Mouse (Mus musculus): ENCODE data around the gene Adgrl2. TPM values are rescaled to one million over a fixed set of nuclear protein-coding genes. Genes with fewer than 3 reads are reported as not detected.

Adgrl2 gene
- total RNA-seq, 2 experiments from 2014 or later = 123 to 129 TPM

DNA sequence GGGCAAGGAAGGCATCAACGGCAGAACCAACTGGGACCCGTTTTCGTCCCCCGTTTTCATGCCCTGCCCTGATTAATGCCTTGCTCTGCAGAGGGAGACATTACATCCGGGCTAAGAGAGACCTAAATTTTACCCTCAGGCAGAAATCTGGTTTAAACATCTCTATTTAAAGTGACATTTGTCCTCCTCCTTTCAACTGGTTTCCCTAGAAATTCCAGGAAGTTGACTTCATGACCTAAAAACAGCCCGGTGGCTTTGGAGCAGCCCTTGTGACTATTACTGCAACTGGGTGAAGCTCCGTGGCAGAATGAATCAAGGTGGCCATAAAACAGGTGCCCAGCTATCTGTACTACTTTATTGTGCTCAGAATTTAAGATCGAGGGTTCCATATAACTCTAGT lies 8.6 kb downstream of the Adgrl2 start:
- no peak for DNase-seq (ENCODE audit: low spot score in 2 of 2)
- intact Hi-C loops (cut with DNase I) = loop anchor here (10.0 kb wide), 3 partner anchors 117 to 1987 kb away; no protein-coding TSS in a partner anchor

DNA sequence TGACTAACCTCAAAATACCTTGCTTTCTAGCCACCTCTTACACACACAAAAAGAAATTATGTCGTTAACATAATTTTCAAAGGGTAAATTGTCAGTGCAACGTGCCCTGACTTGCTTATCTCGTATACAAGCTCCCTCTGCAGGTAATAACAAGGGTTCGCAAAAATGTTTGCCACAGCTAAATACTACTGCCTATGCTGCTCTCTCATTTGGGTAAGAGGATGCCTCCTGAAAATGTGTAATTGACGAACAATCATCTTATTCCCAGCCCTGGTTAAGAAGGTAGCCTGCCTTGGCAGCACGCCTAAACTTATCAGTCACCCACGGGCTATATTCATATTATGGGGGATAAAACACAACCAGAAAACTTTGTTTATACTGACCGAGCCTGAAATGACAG lies 11.8 kb downstream of the Adgrl2 start:
- DNase-seq (ENCODE audit: low spot score in 2 of 2) = no peak
- intact Hi-C loops (cut with DNase I) = no loop called here

DNA sequence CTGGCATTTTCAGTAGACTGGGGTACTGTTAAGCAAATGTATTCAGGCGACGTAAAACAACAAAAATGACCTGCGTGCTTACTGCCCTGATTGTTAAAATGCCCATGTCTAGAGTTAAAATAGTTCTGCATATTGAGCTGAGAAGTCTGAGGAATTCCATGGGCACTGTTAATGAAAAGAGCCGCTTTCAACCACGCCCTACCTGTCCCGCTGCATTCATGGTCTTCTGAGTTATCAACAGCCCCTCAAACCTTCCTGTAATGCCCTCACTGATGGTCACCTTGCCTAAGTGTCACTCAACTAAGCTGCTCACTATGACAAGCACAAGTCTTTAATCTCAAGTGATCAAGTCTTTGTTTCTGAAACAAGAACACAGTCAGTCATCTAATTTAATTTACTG lies 12.5 kb downstream of the Adgrl2 start:
- intact Hi-C loops (cut with DNase I) = no loop called here

DNA sequence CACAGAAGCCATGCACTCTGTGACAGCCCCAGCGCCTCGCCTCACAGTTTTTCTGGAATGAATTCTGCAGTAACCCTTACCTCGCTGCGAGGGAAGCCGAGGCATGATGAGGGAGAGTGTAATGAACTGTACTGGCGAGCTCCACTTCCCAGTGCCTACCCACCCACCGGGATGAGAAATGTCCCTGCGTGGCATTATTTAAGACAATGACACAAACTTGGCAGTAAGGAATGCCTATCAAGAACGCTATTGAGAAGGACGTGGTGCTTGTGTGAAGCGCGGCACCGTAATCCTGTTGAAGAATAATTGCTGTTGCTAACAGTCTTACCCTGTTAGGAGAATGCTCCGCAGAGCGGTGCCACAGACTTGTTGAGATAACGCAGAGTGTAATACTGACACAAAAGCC lies 13.2 kb downstream of the Adgrl2 start:
- intact Hi-C loops (cut with DNase I) = no loop called here
- peak; percentile 25 to 46 for DNase-seq (ENCODE audit: low spot score in 2 of 2)

More for the DNA sequence above, 12.5 kb downstream of the Adgrl2 start:
- DNase-seq (ENCODE audit: low spot score in 2 of 2) = no peak

DNA sequence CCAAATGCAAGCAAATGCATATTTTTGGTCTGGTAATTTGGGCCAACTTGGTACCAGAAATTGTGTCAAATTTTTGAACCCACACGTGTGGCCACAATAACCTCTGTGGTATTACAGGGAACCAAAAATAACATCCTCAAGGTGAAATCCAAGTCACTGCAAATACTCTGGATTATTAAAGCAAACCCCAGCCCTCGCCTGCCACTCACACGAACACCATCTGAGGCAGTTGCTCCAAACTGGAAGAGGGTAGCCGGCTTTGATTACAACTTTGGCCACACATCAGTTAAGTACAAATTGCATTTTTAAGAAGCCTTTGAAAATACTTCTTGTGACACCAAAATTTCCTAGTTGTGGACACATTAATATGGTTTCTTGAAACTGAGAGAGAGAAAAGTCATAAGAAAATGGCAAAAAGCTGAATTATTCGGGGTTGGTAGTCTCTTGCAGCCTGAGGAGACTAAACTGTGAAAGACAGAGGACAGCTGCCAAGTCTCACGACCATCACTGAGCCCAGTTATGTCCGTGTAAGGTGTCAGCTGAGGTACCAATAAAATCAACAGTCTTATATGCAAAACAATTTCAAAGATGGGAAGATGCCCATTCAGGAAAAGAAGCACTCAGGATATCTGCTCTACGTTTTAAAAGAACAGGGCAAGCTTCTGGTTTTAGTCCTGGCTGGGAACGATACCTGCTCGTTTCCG lies 18.3 kb downstream of the Adgrl2 start:
- DNase-seq (ENCODE audit: low spot score in 2 of 2) = no peak
- intact Hi-C loops (cut with DNase I) = no loop called here

DNA sequence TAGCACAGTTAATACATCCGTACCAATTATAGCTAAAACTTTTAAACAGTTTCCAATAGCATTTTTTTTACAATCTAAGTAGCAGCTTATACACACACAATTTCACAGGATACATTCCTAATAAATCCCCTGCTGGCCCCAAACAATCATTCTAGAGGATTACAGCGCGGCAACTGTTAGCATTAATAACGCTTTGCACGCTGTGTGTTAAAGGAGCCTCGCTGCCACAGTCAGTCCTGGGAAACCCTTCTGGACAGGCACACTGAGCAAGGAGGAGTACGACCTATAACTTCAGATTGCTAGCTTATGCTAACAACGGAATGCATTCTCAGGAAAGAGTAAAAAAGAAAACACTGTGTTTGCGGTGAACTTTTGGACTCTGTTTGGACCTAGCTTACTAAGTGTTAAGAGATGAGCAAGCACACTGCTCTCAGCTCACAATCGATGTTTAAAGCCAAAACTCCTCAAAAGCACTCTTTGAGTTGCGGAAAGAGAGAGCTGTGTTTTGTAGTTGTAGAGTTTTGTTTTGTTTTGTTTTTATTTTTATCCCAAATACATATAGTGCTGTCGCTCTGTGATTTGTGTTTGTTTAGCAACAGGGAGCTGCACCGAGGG lies 25.3 kb downstream of the Adgrl2 start:
- DNase-seq (ENCODE audit: low spot score in 2 of 2) = no peak
- intact Hi-C loops (cut with DNase I) = no loop called here

DNA sequence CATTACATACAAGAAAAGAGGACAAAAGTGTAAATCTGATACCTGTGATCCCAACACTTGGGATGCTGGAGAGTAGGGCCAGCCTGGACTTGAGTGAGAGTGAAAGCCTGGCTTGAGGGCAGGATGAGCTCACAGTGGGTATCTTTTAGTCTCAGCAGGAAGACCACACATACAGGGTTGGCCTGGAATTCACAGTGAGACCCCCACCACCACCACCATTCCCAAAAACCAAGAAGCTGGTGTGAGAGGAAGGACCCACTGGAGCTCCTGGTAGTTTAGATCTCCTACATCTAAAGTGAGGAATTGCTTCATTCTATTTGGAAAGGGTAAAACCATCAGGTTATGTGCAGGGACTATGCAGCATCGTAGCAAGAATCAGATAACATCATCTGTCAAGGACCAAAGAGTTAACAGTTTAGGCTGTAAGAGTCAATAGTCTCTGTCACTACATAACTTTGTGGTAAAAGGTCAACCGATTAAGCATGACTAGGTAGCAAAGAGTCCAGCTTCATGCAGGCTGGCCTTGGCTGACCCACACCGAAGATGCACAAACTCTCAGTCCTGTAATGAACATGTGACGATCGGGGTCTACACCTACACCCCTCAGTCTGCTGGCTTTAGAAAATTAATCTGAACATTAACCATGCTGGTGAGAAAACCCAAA lies 26.8 kb downstream of the Adgrl2 start:
- no peak for DNase-seq (ENCODE audit: low spot score in 2 of 2)
- intact Hi-C loops (cut with DNase I) = no loop called here

DNA sequence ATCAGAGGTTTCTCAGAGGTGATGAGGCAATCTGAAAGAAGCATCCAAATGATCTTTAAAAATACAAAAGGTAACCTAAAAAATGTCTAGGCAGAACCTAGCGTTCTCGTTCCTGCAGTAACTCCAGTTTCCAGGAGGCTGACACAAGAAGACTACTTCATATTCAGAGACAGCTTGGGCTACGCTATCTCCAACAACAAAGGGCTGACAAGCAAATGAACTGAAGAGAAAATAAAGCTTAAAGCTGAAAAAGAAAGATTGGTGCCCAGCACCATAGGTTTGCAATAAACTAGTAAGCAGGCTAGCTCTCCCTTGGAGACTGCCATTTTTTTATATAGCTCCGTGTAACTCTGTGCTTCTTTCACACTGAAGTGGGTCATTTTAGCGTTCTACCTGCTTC lies 28.7 kb downstream of the Adgrl2 start:
- no peak for DNase-seq (ENCODE audit: low spot score in 2 of 2)
- intact Hi-C loops (cut with DNase I) = no loop called here

DNA sequence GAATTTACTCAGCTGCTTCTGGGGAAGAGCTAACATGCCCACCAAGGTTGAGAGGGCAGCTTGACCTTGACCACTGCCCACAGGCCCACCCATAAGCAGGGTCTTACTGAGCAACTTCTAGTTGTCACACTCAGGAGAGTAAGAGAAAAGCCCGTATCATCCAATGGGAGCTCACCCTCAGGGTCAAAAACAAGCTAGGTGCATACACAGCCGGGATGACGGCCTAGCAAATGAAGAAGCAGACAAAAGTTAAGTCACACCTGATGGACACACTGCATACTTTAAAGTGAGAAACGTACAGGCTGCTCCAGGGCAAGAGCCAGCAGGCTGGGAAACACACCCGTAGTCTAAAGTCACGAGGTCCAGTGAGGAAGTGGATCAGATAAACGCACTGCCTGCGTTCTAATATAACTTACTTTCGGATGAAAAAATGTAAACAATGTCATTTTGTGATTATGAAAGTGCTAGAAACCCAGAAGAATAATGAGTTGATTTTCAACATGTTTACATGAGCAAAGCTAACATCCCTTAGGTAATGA lies 29.5 kb downstream of the Adgrl2 start:
- DNase-seq (ENCODE audit: low spot score in 2 of 2) = no peak
- intact Hi-C loops (cut with DNase I) = no loop called here

DNA sequence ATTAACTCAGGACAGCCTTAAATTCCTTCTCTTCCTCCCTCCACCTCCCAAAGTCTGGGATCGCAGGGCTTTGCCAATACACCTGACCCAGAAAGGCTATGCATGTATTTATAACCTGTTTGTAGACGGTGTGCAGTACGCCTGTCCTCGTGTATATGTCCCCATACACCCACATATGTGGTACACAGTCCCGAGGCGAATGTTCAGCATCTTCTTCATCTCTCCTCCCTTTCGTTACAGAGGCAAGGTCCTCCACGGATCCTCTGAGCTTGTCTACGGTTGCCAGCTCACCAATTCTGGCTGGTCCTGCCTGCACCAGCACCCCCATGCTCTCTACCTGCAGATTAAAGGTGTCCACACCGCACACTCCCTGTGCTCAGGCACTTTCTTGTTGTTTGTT lies 30.1 kb downstream of the Adgrl2 start:
- no peak for DNase-seq (ENCODE audit: low spot score in 2 of 2)
- intact Hi-C loops (cut with DNase I) = no loop called here

DNA sequence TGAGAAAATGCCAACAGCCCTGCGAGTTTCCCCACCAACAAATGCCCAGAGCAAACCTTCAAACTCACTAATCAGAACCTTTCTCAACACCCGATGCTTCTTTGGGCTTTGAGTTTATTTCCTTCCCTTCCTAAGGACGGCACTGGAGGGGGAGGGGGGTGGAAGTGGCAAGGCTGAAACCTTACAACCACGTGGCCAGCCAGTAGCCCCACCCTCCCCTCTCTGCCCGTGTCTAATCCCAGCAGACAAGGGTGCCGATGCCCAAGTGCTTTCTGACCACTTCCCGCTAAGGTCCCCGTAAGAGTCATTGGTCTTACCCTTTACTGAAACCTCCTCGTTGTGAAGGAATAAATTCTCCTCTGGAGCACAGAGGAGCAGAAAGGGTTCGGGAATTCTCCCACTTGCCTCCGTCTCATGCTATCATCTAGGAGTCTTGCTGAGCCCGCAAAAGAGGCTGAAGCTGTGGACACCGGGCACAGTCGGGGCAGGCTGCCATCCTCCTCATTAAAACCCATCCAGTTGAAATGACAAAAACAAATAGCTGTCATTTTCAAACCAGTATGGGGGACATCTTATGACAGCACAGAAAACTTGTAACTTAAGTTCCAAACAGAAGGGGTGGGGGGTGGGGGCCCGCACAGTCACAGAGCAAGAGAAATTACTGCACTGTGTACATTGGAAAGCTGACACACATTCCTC lies 30.9 kb downstream of the Adgrl2 start:
- intact Hi-C loops (cut with DNase I) = no loop called here
- no peak for DNase-seq (ENCODE audit: low spot score in 2 of 2)

DNA sequence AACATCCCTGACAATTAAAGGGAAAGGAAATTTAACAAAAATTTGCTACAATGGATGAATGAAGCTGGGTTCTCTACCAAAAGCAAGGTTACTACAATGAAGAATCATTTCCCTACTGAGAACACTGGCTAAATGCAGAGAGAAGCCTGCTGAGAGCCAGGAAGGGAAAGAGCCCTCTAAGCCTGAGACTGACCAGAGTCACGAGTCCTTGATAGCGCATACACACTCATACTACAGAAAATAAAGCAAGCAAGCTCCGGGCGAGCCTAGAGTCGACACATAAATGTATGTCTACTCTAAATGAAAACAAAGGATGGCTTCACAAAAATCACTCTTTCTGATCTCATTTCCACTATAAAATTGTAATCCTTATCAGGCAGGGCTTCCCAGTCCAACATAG lies 31.6 kb downstream of the Adgrl2 start:
- DNase-seq (ENCODE audit: low spot score in 2 of 2) = no peak
- intact Hi-C loops (cut with DNase I) = no loop called here

DNA sequence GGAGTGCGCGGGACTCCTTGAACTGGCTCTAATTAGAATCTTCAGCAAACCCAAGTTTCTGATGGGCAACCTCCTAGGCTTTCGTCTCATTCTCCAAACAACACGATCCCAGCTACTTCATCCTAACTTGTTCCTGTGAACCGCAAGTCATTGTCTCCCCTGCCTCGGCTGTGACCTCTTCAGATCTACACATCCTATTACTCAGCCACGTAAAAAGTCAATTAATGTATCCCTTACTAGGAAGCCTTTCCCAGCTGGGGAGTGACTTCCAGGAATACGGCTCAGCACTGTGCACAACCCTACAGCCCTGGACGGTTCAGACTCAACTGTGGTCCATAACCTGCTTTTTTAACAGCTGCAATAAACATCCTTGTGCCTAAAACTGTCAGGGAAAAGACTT lies 32.2 kb downstream of the Adgrl2 start:
- DNase-seq (ENCODE audit: low spot score in 2 of 2) = no peak
- intact Hi-C loops (cut with DNase I) = no loop called here

DNA sequence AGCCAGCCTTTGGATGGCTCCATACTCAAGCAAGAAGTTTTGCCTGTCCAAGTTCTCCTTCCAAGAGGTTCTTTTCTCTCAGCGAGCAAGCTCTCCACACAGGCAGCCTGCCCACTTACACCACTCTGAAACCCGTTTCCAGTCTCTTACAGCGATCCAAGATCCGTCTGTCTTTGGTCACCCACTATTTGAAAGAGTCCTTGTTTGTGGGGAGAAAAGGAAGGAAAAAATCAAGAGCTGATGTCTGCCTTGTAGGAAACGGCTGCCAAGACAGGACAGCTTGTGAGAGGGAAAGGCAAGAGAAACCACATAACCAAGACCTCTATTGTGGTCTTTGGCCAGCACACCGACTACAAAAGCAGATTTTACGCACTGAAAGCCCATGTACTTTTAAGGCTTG lies 33.5 kb downstream of the Adgrl2 start:
- no peak for DNase-seq (ENCODE audit: low spot score in 2 of 2)

DNA sequence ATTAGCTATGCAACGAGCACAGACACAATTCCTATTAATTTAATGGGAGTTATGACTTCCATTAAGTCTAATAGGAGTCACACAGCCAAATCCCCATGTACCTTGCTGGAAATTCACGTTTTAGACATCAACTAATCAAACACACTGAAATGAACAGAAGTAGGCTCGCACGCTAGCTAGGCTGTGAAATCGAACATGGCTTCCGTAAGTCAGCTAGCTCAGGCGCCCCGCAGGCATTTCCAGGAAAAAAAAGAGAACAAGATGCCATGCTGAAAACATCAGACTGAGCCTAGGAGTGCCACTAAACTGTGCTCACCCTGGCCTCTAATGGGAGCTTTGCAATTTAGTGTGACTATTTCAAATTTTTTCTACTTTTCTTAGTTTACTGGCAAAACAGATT lies 40.6 kb downstream of the Adgrl2 start:
- intact Hi-C loops (cut with DNase I) = no loop called here
- DNase-seq (ENCODE audit: low spot score in 2 of 2) = no peak

More for the DNA sequence above, 33.5 kb downstream of the Adgrl2 start:
- intact Hi-C loops (cut with DNase I) = no loop called here

DNA sequence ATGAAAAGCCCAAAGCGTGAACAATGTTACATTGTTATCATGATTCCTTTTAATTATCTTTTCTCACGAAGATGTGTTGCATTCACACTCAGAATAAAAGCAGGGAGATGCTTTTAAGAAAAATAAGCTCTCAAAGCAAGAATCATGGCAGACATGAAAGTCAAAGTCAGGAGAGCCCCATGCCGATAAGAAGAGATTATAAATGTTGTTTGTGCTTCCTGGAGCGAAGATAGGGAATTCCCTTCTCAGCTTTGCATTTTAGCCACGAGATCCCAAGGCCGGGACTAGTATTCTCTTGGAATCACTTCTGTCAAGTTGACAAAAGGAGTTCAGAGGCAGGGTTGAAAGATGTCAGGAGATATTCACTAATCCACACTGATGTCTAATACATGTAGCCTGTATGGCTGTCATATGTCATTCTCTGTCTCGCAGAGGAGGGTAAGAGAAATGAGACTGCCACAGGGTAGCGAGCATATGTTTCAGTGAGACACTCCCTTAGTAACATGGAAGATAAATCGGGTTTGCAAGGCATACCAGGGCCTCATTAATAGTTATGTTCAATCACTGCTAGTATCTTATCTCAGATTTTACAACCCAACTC lies 42.5 kb downstream of the Adgrl2 start:
- intact Hi-C loops (cut with DNase I) = no loop called here
- no peak for DNase-seq (ENCODE audit: low spot score in 2 of 2)

DNA sequence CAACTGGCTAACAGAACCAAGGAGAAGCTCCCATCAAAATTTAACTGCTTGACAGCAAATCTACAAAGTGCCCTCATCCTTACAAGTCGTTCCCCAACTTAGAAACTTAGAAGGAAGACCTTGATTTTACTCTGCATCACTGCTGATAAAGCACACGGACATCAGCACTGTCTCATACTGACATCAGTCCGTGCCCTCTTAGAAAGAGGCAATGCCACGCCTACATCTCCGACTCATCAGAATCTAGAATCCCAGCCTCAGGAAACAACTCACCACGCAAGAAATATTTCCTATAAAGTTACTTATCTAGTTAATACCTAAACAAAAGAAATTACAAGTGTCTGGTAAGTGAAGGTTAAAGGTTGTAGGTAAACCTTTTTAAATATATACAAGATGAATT lies 43.1 kb downstream of the Adgrl2 start:
- intact Hi-C loops (cut with DNase I) = no loop called here
- no peak for DNase-seq (ENCODE audit: low spot score in 2 of 2)

DNA sequence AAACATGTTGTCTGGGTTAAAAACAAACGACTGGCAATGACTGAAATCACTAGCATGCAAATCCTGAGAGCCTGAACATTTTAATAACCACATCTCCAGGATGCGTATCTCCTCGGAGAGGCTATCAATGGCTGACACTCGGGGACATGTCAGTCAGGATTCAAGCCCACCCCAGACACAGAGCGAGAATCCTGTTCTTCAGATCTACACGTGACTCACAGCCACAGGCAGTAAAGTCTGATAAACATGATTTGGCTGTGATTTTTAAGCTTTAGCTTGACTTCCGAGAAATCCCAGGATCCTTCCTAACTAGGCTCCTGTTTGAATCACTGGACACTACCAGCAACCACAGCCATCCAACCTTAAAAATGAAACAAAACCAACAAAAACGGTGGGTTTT lies 44.8 kb downstream of the Adgrl2 start:
- no peak for DNase-seq (ENCODE audit: low spot score in 2 of 2)
- intact Hi-C loops (cut with DNase I) = no loop called here

DNA sequence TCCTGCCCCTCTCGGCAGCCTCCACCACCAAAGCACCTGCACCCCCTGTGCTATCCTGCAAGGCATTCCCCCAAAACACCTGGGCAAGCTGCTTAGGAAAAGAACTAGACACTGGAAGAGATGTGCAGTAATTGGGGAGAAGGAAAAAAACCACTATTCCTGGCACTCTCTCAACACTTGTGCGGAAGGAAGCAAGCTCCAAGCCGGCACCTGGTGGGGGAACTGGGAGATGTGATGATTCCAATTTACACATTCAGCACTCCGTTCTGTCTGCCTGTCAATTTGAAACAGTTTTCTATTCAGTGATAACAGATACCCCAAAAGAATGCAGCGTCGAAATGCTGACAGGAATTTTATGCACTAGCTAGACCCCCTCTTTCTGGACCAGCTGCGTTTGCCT lies 50.9 kb downstream of the Adgrl2 start:
- DNase-seq (ENCODE audit: low spot score in 2 of 2) = no peak
- intact Hi-C loops (cut with DNase I) = no loop called here

DNA sequence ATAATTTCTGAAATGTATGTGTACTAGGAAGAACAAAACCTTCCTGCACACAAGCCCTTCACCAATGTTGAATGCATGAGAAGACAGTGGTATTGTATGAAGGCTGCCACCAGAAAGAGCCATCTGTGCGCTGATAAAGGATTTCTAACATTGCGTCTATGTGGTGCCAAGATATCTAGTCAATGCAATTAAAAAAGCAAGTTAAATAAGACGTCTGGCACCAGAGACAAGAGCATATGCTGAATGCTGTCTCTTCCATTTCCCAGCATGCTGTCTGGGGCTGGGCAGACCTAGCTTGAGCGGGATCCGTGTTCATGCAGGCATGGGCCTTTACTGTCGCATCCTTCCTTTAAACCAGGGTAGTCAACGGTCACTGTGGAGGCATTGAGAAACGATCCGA lies 55.3 kb downstream of the Adgrl2 start:
- DNase-seq (ENCODE audit: low spot score in 2 of 2) = no peak
- intact Hi-C loops (cut with DNase I) = no loop called here
